Mouse (Mus musculus) hematopoietic stem cell, adult 5-6 weeks (primary cell): Measurements from ENCODE around the gene Gm10061. TPM values are rescaled to one million over a fixed set of nuclear protein-coding genes. Genes with fewer than 3 reads are reported as not detected.
"Not testable (repeated sequence)": the region's sequence is repeated elsewhere in the genome, so short reads cannot be mapped to it uniquely, and the experiment has no call there.

ENCODE experiments used
- ATAC-seq, 2 experiments: fragments of 125-278 bp in 1 of 2; replicated peaks in 1 of 2; 2 replicates each; pipeline ENCODE4 v1.8.0; 2016 to 2017; ENCODE audit warnings: inconsistent platforms in 2 of 2, mild to moderate bottlenecking in 2 of 2, moderate number of reproducible peaks in 2 of 2, low read depth in 1 of 2, moderate TSS enrichment in 1 of 2; ENCODE audit not compliant: low FRiP score in 2 of 2, poor library complexity in 2 of 2, severe bottlenecking in 2 of 2, insufficient read depth in 1 of 2, low TSS enrichment in 1 of 2
- total RNA-seq: library from RNA; stranded (forward); fragments of 172-1452, 232-1000 nt; gene quantifications from 2 replicates; pipeline ENCODE4 v1.2.3, GENCODE M21; 2017

Gm10061 gene
- total RNA-seq, result not detected in 2 replicates

- no peak for ATAC-seq
These were observed at the start of gene Gm10061 for GRCm38 (mm10) chr16:89150786-89151185. Gene Gm10061 (plus strand): TSS chr16:89151086.

GRCm38 (mm10) chr16:89140551-89140950 lies 10.3 kb upstream of the Gm10061 start, which contains the start of gene Gm6358:
Gene Gm6358 (plus strand): TSS chr16:89140851.
- no peak for ATAC-seq

DNA sequence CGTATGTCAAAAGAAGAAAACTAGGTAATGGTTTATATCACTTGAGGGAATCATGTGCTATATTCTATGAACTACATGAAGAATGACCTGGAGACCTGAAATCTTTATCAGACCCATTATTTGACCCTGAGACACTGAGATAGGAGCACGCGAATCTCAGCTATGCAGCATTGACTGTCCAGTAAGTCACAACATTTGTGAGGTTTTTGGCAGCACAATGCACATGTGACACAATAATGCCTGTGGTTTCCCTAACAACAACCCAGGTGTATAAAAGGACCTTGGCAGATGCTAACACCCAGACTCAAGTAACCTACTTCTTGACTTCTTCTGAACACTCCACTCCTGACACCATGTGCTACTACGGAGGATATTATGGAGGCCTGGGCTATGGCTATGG lies 6.8 kb downstream of the Gm10061 start, which contains the start of gene Gm9789:
Gm9789 (plus strand) TSS at position 301 of the 400 bp plus-strand sequence.
- ATAC-seq, result no peak

DNA sequence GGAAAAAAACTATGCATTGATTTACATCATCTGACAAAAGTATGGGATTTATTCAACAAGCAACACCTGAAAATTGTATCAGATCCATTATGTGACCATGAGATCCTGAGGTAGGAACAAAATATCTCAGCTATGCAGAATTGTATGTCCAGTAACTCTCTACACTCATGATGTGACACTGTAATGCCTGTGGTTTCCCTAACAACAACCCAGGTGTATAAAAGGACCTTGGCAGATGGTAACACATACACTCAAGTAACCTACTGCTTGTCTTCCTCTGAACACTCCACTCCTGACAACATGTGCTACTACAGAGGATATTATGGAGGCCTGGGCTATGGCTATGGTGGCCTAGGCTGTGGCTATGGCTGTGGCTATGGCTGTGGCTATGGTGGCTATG lies 18.3 kb downstream of the Gm10061 start, which contains the start of gene Gm7735:
Gm7735 (plus strand) TSS at position 301 of the 400 bp plus-strand sequence.
- ATAC-seq, result not testable (repeated sequence)

GRCm38 (mm10) chr16:89174435-89174834 lies 23.5 kb downstream of the Gm10061 start, which contains the start of gene 1110057P08Rik:
Gene 1110057P08Rik (plus strand): TSS chr16:89174735.
- ATAC-seq, result no peak

DNA sequence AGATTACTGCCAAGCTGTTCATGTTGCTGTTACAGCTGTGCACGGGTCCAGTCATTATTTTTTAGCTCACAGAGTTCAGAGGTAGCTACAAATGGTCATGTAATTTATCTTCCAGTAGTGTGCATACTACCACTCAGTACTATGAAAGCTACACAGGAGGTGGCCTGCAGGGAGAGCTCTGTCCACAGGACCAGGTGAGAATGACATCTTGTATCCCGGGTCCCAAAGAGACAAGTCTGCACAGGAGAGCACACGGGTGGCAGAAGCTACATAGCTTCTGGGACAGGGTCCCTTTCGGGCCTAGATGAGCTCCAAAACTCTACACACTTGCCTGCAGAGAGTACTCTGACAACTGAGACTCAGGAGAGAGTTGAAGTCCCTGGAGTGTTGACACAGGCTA lies 37.7 kb downstream of the Gm10061 start:
- no peak for ATAC-seq

Other genes with a start within 250 kb of the Gm10061 start
- gene Krtap19-9b, start 218.8 kb upstream of the Gm10061 start, total RNA-seq, result not detected in 2 replicates
- not detected in 2 replicates for gene Krtap16-3, start 188.2 kb upstream of the Gm10061 start, total RNA-seq
- gene Krtap22-2, start 140.3 kb upstream of the Gm10061 start, total RNA-seq, result not detected in 2 replicates
- not detected in 2 replicates for gene Gm10229, start 135.8 kb upstream of the Gm10061 start, total RNA-seq
- gene Krtap6-1, start 119.4 kb upstream of the Gm10061 start, total RNA-seq, result not detected in 2 replicates
- gene Gm10228, start 109.6 kb upstream of the Gm10061 start, total RNA-seq, result not detected in 2 replicates
- gene Krtap6-5, start 103.2 kb upstream of the Gm10061 start, total RNA-seq, result not detected in 2 replicates
- gene 1110025L11Rik, start 87.1 kb upstream of the Gm10061 start, total RNA-seq, result not detected in 2 replicates
- not detected in 2 replicates for gene Krtap6-3, start 67.1 kb upstream of the Gm10061 start, total RNA-seq
- not detected in 2 replicates for gene Gm6358, start 10.2 kb upstream of the Gm10061 start, total RNA-seq
- gene Gm9789, start 6.9 kb downstream of the Gm10061 start, total RNA-seq, result not detected in 2 replicates
- gene Gm7735, start 18.4 kb downstream of the Gm10061 start, total RNA-seq, result not detected in 2 replicates
- gene 1110057P08Rik, start 23.6 kb downstream of the Gm10061 start, total RNA-seq, result not detected in 2 replicates
- gene Krtap20-2, start 54.8 kb downstream of the Gm10061 start, total RNA-seq, result not detected in 2 replicates